In genomic region chr11:43059437-43059970, GRCm38 (mm10) we compare ENCODE assay signal across 34 mouse cellular contexts. TPM values are rescaled to one million over a fixed set of nuclear protein-coding genes. Genes with fewer than 3 reads are reported as not detected.
DNase-seq lines count a peak whose midpoint lies in the region; ATAC-seq and TF ChIP-seq lines count a peak whose summit lies in the region.
"Had no signal": no experiment of that assay in that cellular context is flagged by ENCODE, and none has a peak within 500 bp of the region (broad histone marks: within the 10 kb centered on the region; RNA-seq: fewer than 3 reads in every experiment).

No protein-coding gene starts in this region.

- peak overlapping the region; percentile 17; the same call in 1 of the 2 replicates for H3K4me2 ChIP-seq in forebrain, postnatal 0 days (ENCODE audit: low read depth)
- H3K4me2 ChIP-seq: embryonic facial prominence, embryonic 13.5 days; hindbrain, embryonic 14.5 days; midbrain, embryonic 12.5 days had no signal

- no peaks in the 10 kb centered on the region for H3K36me3 ChIP-seq in forebrain, postnatal 0 days (ENCODE audit: insufficient read depth)
- H3K36me3 ChIP-seq: embryonic facial prominence, embryonic 13.5 days; heart, embryonic 10.5 days; midbrain, embryonic 12.5 days had no signal

- 0 out of 2 replicates have a peak overlapping the region, but pooled peaks have one; percentile 15 for H3K27ac ChIP-seq in forebrain, postnatal 0 days (ENCODE audit: low read depth, low read length)
- H3K27ac ChIP-seq: embryonic facial prominence, embryonic 13.5 days; heart, embryonic 10.5 days; hindbrain, embryonic 14.5 days; kidney, postnatal 0 days; midbrain, embryonic 12.5 days had no signal

- peak; percentile 45 for ATAC-seq in forebrain, postnatal 0 days
- ATAC-seq: inflammation-experienced regulatory T-cells, adult 6 months; liver, postnatal 0 days; lung, postnatal 0 days had no signal

- WGBS in forebrain, postnatal 0 days = 17% methylated on average over 5 of the region's 5 CpGs

- DNase-seq in layer of hippocampus, adult 9-11 months = peak; percentile 10
- no peak for DNase-seq in layer of hippocampus, adult 11-12 months (ENCODE audit: low spot score)
- peak; percentile 23 for DNase-seq in ES-CJ7 (ENCODE audit: low read depth, low spot score)
- DNase-seq in R1 (ENCODE audit: low read depth, low spot score) = peak; percentile 58
- peak; percentile 46 for DNase-seq in forebrain, postnatal 0 days
- DNase-seq in urinary bladder, postnatal 36 days (ENCODE audit: low spot score in 2 of 2) = no peak
- DNase-seq in adrenal gland, postnatal 36 days = no peak
- DNase-seq in embryo, embryonic 9.5 days (ENCODE audit: extremely low spot score) = no peak
- DNase-seq: adrenal gland, postnatal 25 days; cerebellum, adult 18-20 months; cerebellum, postnatal 14 days; gastrocnemius, postnatal 10 days; heart, postnatal 4 days; kidney, adult 2 months; liver, postnatal 0 days; thymus, postnatal 14 days had no signal

- TF ChIP-seq CTCF in forebrain, postnatal 0 days (IDR thresholded peaks at IDR 0.05; ENCODE audit: low read depth) = no peak

- H3K27me3 ChIP-seq in forebrain, postnatal 0 days (ENCODE audit: insufficient read depth, low read length) = no peaks in the 10 kb centered on the region
- H3K27me3 ChIP-seq: embryonic facial prominence, embryonic 13.5 days; midbrain, embryonic 12.5 days had no signal

- H3K4me1 ChIP-seq in forebrain, postnatal 0 days (ENCODE audit: insufficient read depth) = peaks cover 10% of the 10 kb centered on the region; the same call in 1 of the 2 replicates
- H3K4me1 ChIP-seq: embryonic facial prominence, embryonic 13.5 days; heart, embryonic 10.5 days; midbrain, embryonic 12.5 days had no signal

- no peaks in the 10 kb centered on the region for H3K9me3 ChIP-seq in forebrain, postnatal 0 days (ENCODE audit: low read length)
- H3K9me3 ChIP-seq: embryonic facial prominence, embryonic 13.5 days; heart, embryonic 10.5 days; midbrain, embryonic 12.5 days had no signal

- H3K9ac ChIP-seq in forebrain, postnatal 0 days = no peak overlapping the region
- H3K9ac ChIP-seq: embryonic facial prominence, embryonic 13.5 days; hindbrain, embryonic 14.5 days; liver, postnatal 0 days; midbrain, embryonic 12.5 days had no signal

- H3K4me3 ChIP-seq in forebrain, postnatal 0 days (ENCODE audit: low read depth, low read length) = no peak overlapping the region
- H3K4me3 ChIP-seq: embryonic facial prominence, embryonic 13.5 days; erythroblast, embryonic 14.5 days; heart, embryonic 10.5 days; midbrain, embryonic 12.5 days had no signal

RNA-seq across cellular contexts. Expression of gene Gm9972, which starts 24.0 kb away (rescaled TPM):
- total RNA-seq in forebrain, postnatal 0 days (2014; rRNA removed) = not detected in 2 replicates
- not detected in 2 replicates for polyA plus RNA-seq in forebrain, postnatal 0 days (2015; fragmentation: Nextera tagmentation; extraction: Ambion mirVana)
- not detected for total RNA-seq in adrenal gland, postnatal 36 days (2021)
- total RNA-seq: adrenal gland, postnatal 25 days; gastrocnemius, postnatal 10 days; granulocyte monocyte progenitor cell, adult 5-6 weeks; heart, postnatal 4 days; layer of hippocampus, postnatal 25 days; liver, adult 2 months; monocyte, adult 5-6 weeks; neutrophil, adult 5-6 weeks had no signal
- polyA plus RNA-seq: C2C12; erythroblast, embryonic 14.5 days; heart, embryonic 10.5 days; heart, embryonic 16.5 days; hindbrain, embryonic 14.5 days; inflammation-experienced regulatory T-cells, adult 6 months; kidney, adult 2 months; kidney, postnatal 0 days; large intestine, adult 2 months; limb, embryonic 11.5 days; liver, adult 2 months; liver, postnatal 0 days; lung, postnatal 0 days; small intestine, adult 2 months had no signal

Comparison
In these comparisons a context has a peak if more than half of its experiments do, and no peak if none do; other contexts are left out.
1. DNase-seq: peak in layer of hippocampus, adult 9-11 months (single experiment), ES-CJ7 (single experiment), R1 (single experiment) and forebrain, postnatal 0 days (single experiment); none in layer of hippocampus, adult 11-12 months (single experiment), urinary bladder, postnatal 36 days (0 of 2), adrenal gland, postnatal 36 days (0 of 2) and embryo, embryonic 9.5 days (single experiment).